Mouse (Mus musculus) intestine, embryonic 14.5 days (tissue): ENCODE results near the gene Rab37. TPM values are rescaled to one million over a fixed set of nuclear protein-coding genes. Genes with fewer than 3 reads are reported as not detected.
A peak's percentile ranks its signal among the peaks of the same experiment; 100 is the strongest.

Source experiments
- ATAC-seq: fragments of 200-750 bp; cut with Nextera tagmentation; replicated peaks from 2 replicates; pipeline ENCODE4 v1.8.0; 2017; ENCODE audit warnings: low read depth, moderate number of reproducible peaks, moderate TSS enrichment, moderate library complexity; ENCODE audit not compliant: low FRiP score, low TSS enrichment
- DNase-seq: peaks from one replicate; pipeline ENCODE4 v3.0.0-alpha.2; 2018; ENCODE audit warnings: low spot score
- H3K27ac ChIP-seq: fragments of 300-500 bp; sonication (generic); 2 replicates; pipeline ENCODE4 v1.5.1; 2014; ENCODE audit warnings: low read depth, mild to moderate bottlenecking, control low read depth
- H3K27me3 ChIP-seq: fragments of 300-500 bp; sonication (generic); replicated peaks from 2 replicates; pipeline ENCODE4 v1.6.1; 2014; ENCODE audit warnings: low read length, control low read depth; ENCODE audit not compliant: control insufficient read depth, insufficient read depth
- H3K36me3 ChIP-seq: fragments of 300-500 bp; sonication (generic); 2 replicates; pipeline ENCODE4 v1.6.1; 2014; ENCODE audit warnings: low read length, control low read depth; ENCODE audit not compliant: control insufficient read depth, insufficient read depth
- H3K4me1 ChIP-seq: fragments of 300-500 bp; sonication (generic); replicated peaks from 2 replicates; pipeline ENCODE4 v1.6.1; 2014; ENCODE audit warnings: low read length, control low read depth, mixed read lengths; ENCODE audit not compliant: control insufficient read depth, insufficient read depth
- H3K4me2 ChIP-seq: fragments of 300-500 bp; sonication (generic); 2 replicates; pipeline ENCODE4 v1.6.1; 2014; ENCODE audit warnings: low read length
- H3K4me3 ChIP-seq: fragments of 300-500 bp; sonication (generic); 2 replicates; pipeline ENCODE4 v1.5.1; 2014; ENCODE audit warnings: low read depth, low read length, control low read depth, mixed read lengths
- H3K9ac ChIP-seq: fragments of 300-500 bp; sonication (generic); 2 replicates; pipeline ENCODE4 v1.6.1; 2014; ENCODE audit warnings: mild to moderate bottlenecking, low read length
- H3K9me3 ChIP-seq: fragments of 300-500 bp; sonication (generic); 2 replicates; pipeline ENCODE4 v1.6.1; 2016; ENCODE audit warnings: low read length, control low read depth; ENCODE audit not compliant: control insufficient read depth
- WGBS: fragments of 180-500 bp; shearing (Covaris S2); extraction: QIAGEN DNeasy Blood & Tissue Kit; methylation state at CpG from one replicate; pipeline ENCODE4 v1.1.7; 2014; 5-methylcytosine and 5-hydroxymethylcytosine counted together
- polyA plus RNA-seq: library from polyadenylated mRNA; unstranded; fragments of >200 nt; fragmentation: Nextera tagmentation; extraction: Ambion mirVana; gene quantifications from 2 replicates; pipeline ENCODE4 v1.2.1, GENCODE M21; 2014

The Rab37 gene
- polyA plus RNA-seq, 1 experiment from 2014 or later, result 3.3 TPM

DNA sequence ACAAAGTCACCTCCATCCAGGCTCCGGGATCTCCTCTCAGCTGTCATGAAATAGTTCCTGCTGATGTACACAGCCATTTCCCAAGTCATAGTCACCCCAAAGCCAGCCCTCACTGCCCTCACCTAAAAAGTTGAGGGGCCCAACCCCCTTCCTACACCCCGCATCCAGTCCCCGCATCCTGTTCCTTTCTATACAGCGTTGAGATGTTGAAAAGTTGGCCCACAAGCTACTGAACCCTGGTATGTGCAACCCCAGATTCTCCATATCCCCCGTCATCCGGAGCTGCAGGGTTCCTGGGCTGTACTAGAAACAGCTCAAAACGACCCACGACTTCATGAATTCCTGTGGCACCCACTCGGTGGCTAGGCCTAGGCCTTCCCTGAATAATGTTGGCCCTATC is 61.9 kb downstream of the Rab37 start:
- Histone ChIP-seq H3K27me3 (no peaks in the 10 kb centered on the region), H3K4me2 (no peak overlapping the region; the same call in 1 of the 2 replicates), H3K9ac (no peak overlapping the region), H3K4me1 (peaks cover 22% of the 10 kb centered on the region), H3K9me3 (no peaks in the 10 kb centered on the region), H3K4me3 (no peak overlapping the region), H3K27ac (no peak overlapping the region), H3K36me3 (no peaks in the 10 kb centered on the region)
- no peak for ATAC-seq
- WGBS, result 73% methylated on average over 9 of the region's 9 CpGs
- no peak for DNase-seq

GRCm38 (mm10) chr11:115153699-115154292 is 62.6 kb downstream of the Rab37 start:
- H3K4me2 ChIP-seq, result peak overlapping the region; percentile 53
- no peak overlapping the region for H3K9ac ChIP-seq
- DNase-seq (peak; percentile 87), ATAC-seq (peak; percentile 77)
- peaks cover 22% of the 10 kb centered on the region for H3K4me1 ChIP-seq
- H3K27ac ChIP-seq, result no peak overlapping the region
- 2% methylated on average over 35 of the region's 35 CpGs for WGBS
- H3K36me3 ChIP-seq, result no peaks in the 10 kb centered on the region
- H3K4me3 ChIP-seq, result peak overlapping the region; percentile 34
- H3K9me3 ChIP-seq, result no peaks in the 10 kb centered on the region
- H3K27me3 ChIP-seq, result no peaks in the 10 kb centered on the region

DNA sequence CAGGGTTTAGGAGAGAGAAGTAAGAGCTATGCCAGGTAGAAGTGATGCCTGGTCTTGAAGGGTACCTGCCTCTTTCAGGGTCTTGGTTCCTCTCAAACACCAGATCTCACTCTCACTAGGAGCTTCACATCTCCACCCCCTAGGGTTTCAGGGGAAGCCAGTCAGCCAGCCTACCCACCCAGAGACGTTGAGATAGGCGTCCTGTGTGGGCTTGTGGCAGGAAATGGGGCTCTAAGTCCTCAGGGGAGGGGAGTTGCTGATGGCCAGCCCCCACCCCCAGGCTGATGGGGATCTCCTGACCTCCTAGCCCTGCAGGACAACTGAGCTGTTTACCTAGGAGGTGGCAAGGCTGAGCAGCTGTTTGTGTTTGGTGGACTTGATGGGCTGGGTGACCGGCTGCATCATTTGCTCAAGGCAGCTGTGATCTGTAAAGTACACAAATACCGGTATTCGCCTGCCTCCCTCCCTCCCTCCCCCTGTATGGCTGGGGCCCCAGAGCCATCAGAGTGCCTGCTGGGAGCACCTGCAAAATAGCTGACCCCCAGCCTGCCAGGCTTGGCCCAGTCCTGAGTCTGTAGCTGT is 63.9 kb downstream of the Rab37 start:
- H3K27me3 ChIP-seq, result no peaks in the 10 kb centered on the region
- no peak overlapping the region for H3K9ac ChIP-seq
- no peak for DNase-seq
- H3K9me3 ChIP-seq, result no peaks in the 10 kb centered on the region
- ATAC-seq, result no peak
- no peak overlapping the region for H3K4me2 ChIP-seq
- WGBS, result 6% methylated on average over 5 of the region's 5 CpGs
- H3K4me3 ChIP-seq, result no peak overlapping the region
- no peak overlapping the region for H3K27ac ChIP-seq
- H3K4me1 ChIP-seq, result peaks cover 22% of the 10 kb centered on the region
- H3K36me3 ChIP-seq, result no peaks in the 10 kb centered on the region

DNA sequence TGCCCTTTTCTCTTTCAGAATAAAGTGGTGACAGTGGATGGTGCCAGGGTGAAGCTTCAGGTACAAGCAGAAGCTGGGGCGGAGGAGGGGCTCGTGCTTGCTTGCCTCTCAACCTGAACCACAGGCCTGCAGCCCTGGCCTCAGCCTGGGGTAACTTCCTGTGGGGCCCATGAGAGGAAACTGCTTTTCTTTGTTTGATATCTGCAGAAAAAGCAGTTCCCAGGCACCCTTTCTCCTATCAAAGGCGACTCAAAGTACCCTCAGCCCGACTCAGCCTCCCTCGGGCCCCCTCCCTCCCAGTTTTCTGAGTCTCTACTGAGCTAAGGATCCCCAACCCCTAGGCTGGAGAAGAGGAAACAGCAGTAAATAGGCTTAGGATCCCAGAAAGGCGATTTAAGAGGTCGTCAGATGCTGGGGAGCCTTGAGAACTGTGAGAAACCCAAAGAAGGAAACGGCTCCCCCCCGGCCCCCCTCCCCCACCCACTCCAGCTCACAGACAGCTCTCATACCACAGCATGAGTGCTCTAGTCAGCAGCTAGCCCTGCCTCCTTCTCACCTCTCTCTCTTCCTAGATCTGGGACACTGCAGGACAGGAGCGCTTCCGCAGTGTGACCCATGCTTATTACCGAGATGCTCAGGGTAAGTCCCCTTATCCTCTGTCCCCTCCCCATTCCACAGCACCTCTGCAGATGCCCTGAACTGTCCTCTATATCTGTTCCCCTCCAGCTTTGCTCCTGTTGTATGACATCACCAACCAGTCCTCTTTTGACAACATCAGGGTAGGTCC is 66.9 kb downstream of the Rab37 start:
- Histone ChIP-seq H3K36me3 (no peaks in the 10 kb centered on the region), H3K4me1 (peaks cover 30% of the 10 kb centered on the region; the same call in 1 of the 2 replicates), H3K27ac (peak overlapping the region; percentile 69), H3K9me3 (no peaks in the 10 kb centered on the region), H3K9ac (no peak overlapping the region), H3K4me3 (no peak overlapping the region), H3K27me3 (no peaks in the 10 kb centered on the region), H3K4me2 (no peak overlapping the region)
- DNase-seq (no peak), ATAC-seq (no peak)
- 22% methylated on average over 12 of the region's 12 CpGs for WGBS

DNA sequence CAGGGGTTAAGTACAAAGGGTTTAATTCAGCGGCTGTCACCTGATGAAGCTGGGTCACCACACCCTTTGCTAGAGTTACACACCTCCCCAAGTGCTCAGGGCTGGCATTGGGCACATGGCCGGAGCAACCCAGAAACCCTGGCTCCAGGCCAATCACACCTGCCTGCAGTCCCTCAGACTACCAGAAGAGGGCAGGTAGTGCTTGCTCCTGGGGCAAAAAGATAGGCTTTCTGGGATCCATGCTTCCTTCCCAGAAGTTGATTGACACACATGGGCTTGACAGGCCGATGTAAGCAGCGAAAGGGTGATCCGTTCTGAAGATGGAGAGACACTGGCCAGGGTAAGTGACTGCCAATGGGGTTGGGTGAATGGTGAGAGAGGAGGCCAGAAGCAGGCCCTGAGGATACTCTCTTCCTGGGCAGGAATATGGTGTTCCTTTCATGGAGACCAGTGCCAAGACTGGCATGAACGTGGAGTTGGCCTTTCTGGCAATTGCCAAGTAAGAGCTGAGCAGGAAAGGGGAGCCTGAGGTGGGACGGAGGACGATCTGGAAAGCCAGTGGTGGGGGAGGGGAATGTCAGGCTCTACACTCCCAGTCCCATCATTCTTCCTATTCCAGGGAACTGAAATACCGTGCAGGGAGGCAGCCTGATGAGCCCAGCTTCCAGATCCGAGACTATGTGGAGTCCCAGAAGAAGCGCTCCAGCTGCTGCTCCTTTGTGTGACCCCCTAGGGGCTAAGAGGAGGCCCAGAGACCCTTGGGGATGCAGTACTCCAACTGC is 69.0 kb downstream of the Rab37 start:
- WGBS, result 61% methylated on average over 11 of the region's 11 CpGs
- Histone ChIP-seq H3K27me3 (no peaks in the 10 kb centered on the region), H3K4me3 (no peak overlapping the region), H3K4me2 (no peak overlapping the region), H3K27ac (no peak overlapping the region), H3K36me3 (no peaks in the 10 kb centered on the region), H3K4me1 (peaks cover 30% of the 10 kb centered on the region), H3K9me3 (no peaks in the 10 kb centered on the region), H3K9ac (no peak overlapping the region)
- ATAC-seq (no peak), DNase-seq (peak; percentile 89)

- Histone ChIP-seq H3K4me2 (no peak overlapping the region), H3K4me1 (peaks cover 28% of the 10 kb centered on the region), H3K4me3 (no peak overlapping the region), H3K36me3 (no peaks in the 10 kb centered on the region), H3K27ac (peak overlapping the region; percentile 43; the same call in 1 of the 2 replicates), H3K9ac (no peak overlapping the region), H3K9me3 (no peaks in the 10 kb centered on the region), H3K27me3 (no peaks in the 10 kb centered on the region)
- WGBS, result 38% methylated on average over 10 of the region's 10 CpGs
- no peak for ATAC-seq
- DNase-seq, result peak; percentile 91
Observed at GRCm38 (mm10) chr11:115160883-115161577, 69.8 kb downstream of the Rab37 start.

DNA sequence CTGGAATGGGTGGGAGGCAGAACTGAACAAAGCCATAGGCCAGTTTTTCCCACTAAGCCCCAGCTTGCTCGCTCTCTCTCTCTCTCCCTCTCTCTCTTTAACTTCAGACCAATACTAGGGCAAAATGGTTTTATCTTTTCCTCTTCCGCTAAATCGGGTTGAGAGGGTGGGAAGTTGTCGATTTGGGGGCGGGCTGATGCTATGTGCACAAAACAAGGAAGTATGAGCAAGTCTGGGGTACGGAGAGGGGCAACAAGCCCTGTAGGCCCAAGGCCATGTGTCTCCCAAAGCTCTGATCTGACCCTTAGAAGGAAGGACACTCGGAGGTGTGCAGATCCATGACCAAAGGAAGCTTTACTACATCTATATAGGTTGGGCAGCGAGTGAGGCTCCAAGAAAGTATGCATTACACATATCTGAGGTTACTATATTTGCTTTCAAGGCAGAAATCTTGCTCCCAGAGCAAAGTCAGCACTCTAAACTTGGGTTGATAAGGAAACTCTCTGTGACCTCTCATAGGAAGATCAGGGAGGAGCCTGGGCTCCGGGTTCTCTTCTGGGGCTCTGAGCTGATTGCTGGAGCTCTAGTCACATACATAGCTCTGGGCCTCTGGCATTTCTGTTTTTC is 70.5 kb downstream of the Rab37 start:
- no peak overlapping the region for H3K4me2 ChIP-seq
- no peaks in the 10 kb centered on the region for H3K27me3 ChIP-seq
- H3K27ac ChIP-seq, result peak overlapping the region; percentile 43; the same call in 1 of the 2 replicates
- H3K36me3 ChIP-seq, result no peaks in the 10 kb centered on the region
- 60% methylated on average over 9 of the region's 9 CpGs for WGBS
- no peak for ATAC-seq
- H3K9ac ChIP-seq, result no peak overlapping the region
- H3K4me3 ChIP-seq, result no peak overlapping the region
- peaks cover 31% of the 10 kb centered on the region for H3K4me1 ChIP-seq
- peak; percentile 66 for DNase-seq
- no peaks in the 10 kb centered on the region for H3K9me3 ChIP-seq
